Mouse (Mus musculus) G1E-ER4 (cell line): ENCODE results near the gene Edil3. TPM values are rescaled to one million over a fixed set of nuclear protein-coding genes. Genes with fewer than 3 reads are reported as not detected.

Experiments
- GATA1 ChIP-seq: IDR thresholded peaks from one replicate; pipeline ENCODE4 v1.8.0; 2012; ENCODE audit warnings: low read length, inconsistent platforms
- polyA plus RNA-seq: library from polyadenylated mRNA; stranded (reverse); fragments of >175 nt; gene quantifications from 2 replicates; pipeline ENCODE4 v1.2.3, GENCODE M21; 2012

Gene Edil3
- polyA plus RNA-seq, 1 experiment: not detected

GRCm38 (mm10) chr13:89122511-89123253 lies 301.4 kb downstream of the Edil3 start:
- no peak for TF ChIP-seq GATA1

DNA sequence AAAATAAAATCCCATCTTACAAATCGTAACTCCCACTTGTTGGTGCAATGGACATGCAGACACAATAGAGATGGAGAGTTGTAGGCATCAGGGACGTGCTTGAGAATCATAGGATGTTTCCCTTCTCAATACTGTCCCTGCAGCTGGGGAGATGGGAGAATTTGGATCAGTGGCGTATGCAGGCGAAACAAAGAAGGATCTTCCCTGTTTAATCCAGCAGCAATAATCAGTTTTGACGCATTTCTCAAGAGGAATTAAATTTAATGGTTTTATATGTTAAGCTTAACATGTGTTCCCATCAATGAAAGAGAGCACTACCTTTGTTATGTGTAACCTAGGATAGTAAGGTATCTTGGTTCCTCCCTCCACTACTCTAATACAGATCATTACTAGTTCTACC lies 302.1 kb downstream of the Edil3 start:
- TF ChIP-seq GATA1: no peak

DNA sequence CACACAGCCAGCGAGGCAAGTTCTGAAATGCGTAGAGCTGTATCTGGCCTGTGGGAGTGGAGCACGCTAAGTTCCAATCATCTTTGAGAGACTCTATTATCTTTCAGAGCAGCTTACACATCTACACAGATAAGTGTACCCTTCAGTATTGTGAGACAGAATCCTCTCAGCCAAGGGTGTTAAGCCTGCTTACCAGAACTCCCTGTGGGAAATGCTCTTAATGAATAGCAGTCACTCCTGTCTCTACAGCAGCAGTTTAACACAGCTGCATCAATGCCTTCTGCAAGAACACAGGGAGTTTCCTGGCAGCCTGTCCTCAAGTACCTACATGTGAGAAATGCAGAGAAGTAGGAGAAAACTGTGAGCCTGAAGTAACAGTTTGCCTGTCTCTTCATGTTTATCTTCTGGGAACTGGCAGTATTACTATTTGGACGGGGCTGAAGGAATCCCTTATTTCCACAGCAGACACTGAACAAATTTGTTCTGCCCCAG lies 324.8 kb downstream of the Edil3 start:
- no peak for TF ChIP-seq GATA1

DNA sequence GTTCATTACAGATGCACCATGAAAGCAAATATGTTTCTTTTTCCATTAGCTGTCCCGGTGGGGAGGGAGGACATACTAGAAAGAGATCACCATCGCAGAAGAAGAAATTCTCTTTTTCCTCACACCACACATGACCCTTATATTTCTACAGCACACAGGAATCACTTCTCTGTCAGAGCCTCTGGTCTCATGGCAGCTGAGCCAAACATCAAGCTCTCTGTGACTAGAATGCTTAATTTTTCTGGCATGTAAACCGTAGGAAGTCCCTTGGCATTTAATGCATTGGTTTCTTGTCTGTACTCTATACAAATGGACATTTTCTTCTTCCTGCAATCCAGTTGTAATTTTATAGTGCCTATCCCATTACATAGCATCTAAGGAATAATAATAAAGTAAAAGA lies 330.6 kb downstream of the Edil3 start:
- TF ChIP-seq GATA1: no peak

GRCm38 (mm10) chr13:89167960-89168359 lies 346.7 kb downstream of the Edil3 start:
- no peak for TF ChIP-seq GATA1

- TF ChIP-seq GATA1: no peak
Observed at GRCm38 (mm10) chr13:89170040-89170439, 348.8 kb downstream of the Edil3 start.

- TF ChIP-seq GATA1: no peak
Observed at GRCm38 (mm10) chr13:89175154-89175553, 353.9 kb downstream of the Edil3 start.

GRCm38 (mm10) chr13:89189051-89189450 lies 367.8 kb downstream of the Edil3 start:
- no peak for TF ChIP-seq GATA1

- no peak for TF ChIP-seq GATA1
Observed at GRCm38 (mm10) chr13:89197019-89197418, 375.7 kb downstream of the Edil3 start.

- TF ChIP-seq GATA1: no peak
Observed at GRCm38 (mm10) chr13:89199275-89199674, 378.0 kb downstream of the Edil3 start.

DNA sequence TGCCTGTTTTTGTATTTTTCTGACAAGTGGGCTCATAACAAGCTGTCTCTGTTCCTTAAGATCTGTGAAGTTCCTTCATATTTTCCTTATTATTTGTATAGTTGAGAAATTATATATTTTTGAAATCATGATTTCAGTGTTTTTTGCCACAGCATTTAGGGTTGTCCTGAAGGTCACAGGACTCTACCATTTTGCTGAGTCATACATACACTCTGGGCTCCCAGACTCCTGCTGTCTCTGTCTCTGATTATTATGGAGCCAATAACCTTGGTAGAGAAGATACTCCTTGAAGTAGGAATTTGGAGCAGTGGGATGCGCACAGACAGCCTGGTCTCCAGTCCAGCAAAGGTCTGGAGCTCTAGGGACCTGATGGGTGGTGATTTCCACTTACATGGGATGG lies 416.8 kb downstream of the Edil3 start:
- no peak for TF ChIP-seq GATA1

GRCm38 (mm10) chr13:89253990-89254642 lies 432.8 kb downstream of the Edil3 start:
- no peak for TF ChIP-seq GATA1

DNA sequence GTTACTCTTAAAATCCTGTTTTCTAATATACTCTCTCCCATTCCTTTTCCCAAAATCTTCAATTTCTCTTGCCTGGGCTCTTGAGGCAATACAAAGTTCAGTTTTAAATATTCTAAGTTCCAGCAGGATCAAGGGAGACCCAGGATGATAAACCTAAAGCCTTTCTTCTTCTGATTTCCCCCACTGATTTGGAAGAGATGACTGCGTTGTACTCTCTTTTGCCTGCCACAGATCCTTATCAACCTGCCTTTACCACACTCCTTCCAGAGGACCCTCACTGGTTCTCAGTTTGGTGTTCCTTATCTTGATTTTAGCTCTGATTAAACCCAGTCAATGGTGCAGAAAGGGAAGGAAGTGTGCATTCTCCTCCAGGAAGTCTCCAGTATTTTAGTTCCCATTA lies 435.6 kb downstream of the Edil3 start:
- TF ChIP-seq GATA1: no peak

DNA sequence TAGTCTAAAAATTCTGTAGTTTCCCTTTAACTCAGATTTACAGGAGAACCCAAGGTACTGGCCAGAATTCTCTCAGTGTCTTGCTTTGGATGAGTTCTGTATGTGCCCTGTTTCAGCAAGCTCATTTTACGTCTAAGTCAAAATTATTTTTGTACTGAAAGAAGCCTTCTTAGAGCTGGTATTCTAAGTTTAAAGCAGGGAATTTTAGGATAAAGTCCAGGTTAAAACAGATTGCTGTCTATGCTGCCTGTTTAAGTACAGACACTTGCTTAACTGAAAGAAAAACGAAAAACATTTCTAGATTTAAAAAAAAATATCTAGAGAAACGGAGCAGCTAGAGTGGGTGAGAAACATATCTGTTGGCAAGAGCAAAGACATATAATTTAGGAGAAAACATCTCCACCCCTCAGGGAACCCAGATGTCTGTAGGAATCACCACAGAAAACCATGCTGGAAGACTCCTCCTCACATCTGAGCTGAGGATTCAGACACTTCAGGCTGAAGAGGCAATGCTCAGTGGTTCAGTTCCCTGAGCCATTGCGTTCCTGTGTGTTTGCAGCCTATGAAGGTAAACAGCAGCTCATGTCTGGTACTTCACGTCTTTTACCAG lies 465.5 kb downstream of the Edil3 start:
- TF ChIP-seq GATA1: no peak

- TF ChIP-seq GATA1: no peak
Observed at GRCm38 (mm10) chr13:89288201-89288600, 466.9 kb downstream of the Edil3 start.

- no peak for TF ChIP-seq GATA1
Observed at GRCm38 (mm10) chr13:89321155-89321554, 499.9 kb downstream of the Edil3 start.
